Mouse (Mus musculus) telencephalon, adult 2 months (tissue): ENCODE data around the gene 2510039O18Rik.

Experiments
- DNase-seq: peaks from one replicate; pipeline ENCODE4 v3.0.0-alpha.2; 2011; ENCODE audit warnings: low read depth, low spot score

2510039O18Rik gene

DNA sequence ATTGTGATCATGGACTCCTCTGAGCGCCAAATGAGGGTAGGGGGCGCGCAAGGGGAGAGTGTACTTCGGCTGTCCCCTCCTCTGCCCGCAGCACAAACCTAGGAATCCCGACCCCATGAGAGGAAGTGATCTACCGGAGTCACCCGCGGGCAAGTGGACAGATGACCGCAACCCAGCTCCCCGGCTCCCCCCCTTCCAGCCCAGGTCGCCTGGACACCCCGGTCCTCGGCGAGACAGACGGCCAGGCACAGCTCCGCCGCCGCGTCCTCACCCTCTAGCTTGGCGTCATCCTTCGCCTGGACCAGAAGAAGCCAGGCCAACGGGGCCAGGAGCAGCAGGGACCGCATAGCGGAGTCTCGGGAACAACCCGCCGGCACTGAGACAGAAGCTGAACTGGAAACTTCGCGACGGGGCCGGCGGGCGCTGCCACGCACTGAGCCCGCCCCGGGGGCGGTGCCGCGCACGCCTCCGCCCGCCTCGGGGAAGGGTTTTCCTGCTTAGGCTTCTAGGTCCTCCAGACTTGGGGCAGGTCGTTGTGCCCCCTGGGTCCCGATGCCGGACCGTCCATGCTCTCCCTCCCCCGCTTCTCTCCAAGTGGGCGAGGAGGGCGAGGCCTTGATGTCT lies 4.3 kb upstream of the 2510039O18Rik start, which contains the start of gene Plod1:
Gene Plod1 (minus strand): TSS at position 437 of the 624 bp plus-strand sequence.
- no peak for DNase-seq

DNA sequence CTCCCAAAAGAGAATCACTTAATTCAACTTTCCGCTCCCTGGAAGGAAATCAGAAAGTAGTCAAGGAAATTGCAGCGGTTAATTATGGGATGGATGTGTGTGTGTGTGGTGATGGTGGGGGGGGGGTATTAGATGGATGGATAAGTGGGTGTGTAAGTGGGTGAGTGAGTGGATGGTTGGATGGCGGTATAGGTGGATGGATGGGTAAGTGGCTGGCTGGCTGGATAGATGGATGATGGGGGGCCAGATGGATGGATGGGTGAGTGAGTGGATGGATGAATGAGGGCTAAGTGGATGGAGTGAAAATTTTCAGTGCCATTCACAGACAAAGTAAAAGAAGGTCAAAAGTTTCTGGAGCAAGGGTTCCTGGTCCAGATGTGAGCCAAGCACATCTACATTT lies 3.7 kb upstream of the 2510039O18Rik start:
- DNase-seq, result no peak

DNA sequence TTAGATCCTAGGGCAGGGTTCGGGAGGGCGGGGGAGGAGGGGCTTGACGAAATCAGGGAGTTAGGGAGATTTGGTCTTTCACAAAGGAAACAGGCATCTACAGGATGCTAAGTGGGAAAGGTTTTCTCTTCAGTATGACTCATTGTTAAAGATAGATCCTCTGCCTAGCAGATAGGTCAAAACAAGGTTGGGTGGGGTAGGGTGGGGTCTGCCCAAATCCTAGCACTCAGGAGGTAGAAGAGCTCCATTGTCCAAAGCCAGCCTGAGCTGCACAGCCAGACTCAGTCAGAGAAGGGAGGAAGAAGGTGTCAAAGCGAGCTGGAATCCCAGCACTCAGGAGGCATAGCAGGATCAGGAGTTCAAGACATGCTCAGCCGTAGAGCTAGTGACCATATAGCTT lies 3.2 kb upstream of the 2510039O18Rik start:
- DNase-seq, result no peak

DNA sequence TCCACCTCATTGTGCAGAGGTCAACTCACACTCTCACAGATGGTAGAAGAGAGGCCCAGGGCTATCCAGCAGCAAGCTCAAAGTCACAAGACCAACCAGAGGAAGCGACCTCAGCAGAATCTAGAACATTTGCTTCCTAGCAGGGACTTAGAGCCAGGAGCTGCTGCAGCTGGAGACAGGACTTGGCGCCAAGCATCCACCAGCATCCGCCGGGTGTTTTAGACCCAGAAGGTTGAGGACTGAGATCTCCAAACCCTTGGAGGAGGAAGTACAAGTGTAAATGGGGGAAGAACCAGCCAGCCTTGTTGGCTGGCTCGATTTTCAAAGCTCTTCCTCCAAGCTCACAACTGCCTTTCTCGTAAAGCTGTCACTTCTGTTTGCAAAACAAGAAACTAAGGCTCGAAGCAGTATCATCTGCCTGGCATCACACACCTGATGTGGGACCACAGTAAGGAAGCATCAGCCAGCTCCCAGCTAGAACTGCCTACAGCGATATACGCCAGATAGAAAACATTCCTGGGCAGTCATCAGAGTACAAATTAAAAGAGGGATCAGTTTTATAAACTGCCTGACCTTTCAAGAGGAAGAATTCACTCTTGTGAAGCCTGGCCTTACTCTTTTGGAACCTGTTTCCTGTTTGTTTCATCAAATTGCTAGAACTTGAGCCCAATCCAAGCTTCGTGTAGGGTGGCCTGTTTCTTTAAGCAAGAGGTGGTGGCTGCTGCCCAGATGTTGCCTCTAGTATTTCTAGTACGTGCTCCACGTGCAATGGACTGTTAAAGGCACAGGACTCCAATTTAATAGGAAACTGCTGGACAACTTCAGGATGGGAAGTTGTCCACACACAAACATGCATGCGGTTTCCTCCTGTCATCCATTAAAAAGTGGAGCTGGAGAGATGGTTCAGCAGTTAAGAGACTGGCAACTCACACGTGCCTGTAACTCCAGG lies 2.3 kb upstream of the 2510039O18Rik start:
- no peak for DNase-seq

DNA sequence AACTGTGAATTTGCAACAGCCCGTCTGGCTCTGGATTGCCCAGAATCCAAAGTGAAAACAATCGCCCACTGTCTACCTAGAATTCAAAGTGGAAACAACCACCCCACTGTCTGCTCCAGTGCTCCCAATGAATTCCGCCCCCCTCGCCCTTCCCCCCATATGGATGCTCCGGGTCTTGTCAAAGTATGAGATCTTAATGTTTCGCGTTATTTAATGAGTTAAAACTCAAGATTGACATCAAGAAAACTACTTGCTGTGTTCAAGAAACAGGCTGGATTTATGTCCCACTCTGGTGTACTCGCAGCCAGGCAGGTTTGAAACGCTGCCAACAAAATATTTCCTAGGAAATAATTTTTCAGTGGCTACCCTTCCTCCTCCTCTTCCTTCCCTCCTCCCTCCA lies 584 bp upstream of the 2510039O18Rik start:
- no peak for DNase-seq

DNA sequence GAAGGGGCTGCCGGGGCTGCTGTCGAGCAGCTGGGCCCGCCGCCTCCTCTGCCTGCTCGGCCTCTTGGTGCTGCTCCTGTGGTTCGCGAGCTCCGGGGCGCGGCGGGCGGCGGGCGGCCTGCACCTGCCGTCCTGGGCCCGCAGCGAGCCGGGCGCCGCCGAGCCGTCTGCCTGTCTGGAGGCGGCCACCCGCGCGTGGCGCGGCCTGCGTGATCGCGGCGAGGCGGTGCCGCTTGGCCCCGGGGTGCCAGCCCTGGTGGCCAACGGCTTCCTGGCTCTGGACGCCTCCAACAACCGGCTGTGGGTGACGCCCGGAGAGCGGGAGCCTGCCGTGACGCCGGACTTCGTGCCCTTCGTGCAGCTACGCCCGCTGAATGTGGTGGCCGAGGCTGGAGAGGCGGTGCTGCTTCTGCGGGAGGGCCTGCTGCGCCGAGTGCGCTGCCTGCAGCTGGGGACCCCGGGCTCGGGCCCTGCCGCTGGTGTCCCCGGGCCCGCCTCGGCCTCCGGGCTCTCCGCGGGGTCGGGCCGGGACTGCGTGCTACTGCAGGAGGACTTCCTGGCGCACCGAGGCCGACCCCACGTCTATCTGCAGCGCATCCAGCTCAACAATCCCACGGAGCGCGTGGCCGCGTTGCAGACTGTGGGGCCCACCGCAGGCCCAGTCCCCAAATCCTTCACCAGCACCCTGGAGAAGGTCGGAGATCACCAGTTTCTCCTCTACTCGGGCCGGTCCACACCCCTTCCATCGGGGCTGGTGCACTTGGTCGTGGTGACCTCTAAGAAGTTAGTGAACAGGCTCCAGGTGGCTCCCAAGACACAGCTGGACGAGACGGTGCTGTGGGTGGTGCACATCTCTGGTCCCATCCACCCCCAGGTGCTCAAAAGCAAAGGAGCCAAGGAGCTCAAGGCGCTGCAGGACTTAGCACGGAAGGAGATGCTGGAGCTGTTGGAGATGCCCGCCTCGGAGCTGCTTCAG lies 638 bp downstream of the 2510039O18Rik start:
- no peak for DNase-seq

DNA sequence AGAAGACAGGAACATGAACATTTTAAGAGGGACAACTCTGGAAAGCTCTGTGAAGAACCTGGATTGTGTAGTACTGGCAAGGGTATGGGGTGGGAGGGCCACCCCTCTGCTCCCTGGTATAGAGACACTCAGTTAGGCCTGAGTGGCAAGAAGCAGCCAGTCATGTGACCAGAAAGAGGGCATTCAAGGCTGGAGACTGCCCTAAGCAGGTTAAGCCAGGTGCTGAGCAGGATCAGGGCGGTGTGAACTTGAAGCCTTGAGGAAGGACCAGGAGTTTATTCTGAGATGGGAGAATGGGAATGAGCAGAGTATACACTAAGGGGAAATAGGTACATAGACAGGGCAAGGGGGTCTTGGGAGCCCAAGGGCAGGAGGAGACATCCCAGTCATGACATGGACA lies 2.3 kb downstream of the 2510039O18Rik start:
- no peak for DNase-seq

DNA sequence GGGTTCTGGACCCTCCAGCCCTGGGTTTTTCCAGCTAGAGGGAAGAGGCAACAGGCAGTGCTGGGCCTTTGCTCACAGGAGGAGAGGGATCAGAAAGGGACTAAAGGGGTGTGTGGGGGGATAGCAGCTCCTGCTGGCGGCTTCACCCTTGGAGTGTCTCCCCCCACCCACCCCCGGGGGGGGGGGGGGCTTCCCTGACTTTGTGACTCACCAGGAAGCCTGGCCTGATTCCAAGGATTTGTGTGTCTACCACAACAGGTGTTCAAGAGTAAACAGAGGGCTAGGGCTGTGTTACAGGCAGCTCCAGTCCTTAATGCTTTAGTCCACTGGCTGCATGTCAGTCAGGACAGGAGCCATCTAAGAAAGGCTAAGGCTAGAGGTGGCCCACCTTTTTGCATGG lies 6.8 kb downstream of the 2510039O18Rik start:
- no peak for DNase-seq

DNA sequence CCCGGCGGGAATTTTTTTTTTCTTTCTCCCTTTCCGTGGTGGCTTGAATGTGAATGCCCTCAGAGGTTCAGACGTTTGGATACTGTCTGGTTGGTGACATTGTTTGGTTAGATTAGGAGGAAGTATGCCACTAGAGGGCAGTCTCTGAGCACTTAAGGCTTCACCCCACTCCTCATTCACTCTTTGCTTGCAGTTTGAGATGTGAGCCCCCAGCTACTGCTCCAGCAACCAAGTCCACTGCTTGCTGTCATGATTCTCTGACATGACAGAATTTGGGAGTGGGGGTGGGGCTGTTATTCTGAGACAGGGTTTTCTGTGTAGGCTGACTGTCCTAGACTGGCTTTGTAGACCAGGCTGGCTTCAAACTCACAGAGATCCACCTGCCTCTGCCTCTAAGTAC lies 12.9 kb downstream of the 2510039O18Rik start:
- DNase-seq, result no peak

DNA sequence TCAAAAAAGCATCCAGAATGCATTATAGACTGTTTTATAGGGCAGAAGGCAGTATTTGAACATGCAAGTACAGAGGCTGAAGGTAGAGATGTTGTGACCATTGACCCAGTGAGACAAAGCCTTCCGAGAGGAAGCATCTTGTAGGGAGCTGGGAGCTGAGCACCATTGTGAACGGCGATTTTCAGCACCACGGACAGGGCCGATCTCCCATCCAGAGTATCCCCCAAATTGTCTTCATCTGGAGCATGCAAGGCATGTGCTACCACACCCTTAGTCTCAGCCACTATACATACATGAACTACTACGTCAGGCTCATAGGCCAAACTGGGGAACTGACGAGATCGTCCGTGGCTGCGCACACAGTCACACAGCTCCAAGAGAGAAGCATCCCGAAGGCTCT lies 16.4 kb downstream of the 2510039O18Rik start:
- DNase-seq, result no peak

DNA sequence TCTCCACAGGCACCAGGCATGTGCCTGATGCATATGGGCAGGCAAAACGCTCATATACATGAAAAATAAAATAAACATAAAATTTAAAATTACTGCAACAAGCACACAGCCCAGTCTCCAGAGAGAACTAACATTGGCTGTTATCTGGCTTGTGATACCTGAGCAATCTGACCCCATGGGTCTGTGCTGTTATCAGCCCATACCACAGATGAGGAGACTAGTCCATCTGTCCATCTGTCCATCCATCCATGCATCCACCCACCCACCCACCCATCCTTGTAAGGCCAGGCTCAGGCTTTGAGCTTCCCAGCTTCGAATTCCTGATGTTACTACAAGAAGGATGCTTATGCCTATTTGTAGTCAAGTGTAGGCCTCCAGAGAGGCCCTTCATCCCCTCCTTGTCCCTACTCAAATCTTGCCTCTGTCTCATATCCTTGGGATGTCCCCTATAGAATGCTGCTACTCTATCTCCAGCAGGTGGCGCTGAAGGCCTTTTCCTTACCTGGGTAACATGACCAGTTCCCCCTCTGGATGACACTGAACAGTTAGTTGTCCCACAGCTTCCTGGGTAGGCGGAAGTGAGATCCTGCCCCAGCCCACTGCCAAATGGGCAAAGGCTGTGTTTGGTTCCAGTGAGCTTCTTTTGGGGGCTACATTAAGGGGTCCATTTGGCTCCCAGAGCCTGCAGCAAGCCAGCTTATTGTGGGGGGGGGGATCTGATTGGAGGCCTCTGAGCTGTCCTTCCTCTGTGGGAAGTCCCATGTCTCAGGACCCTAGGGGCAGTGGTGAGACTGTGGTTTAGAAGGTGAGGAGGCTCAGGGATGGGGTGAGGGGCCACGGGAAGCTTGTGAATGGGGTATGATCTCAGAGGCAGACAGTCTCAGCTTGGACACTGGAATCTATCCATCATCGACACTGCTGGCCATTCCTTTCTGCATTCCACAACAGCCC lies 19.5 kb downstream of the 2510039O18Rik start:
- DNase-seq, result no peak

DNA sequence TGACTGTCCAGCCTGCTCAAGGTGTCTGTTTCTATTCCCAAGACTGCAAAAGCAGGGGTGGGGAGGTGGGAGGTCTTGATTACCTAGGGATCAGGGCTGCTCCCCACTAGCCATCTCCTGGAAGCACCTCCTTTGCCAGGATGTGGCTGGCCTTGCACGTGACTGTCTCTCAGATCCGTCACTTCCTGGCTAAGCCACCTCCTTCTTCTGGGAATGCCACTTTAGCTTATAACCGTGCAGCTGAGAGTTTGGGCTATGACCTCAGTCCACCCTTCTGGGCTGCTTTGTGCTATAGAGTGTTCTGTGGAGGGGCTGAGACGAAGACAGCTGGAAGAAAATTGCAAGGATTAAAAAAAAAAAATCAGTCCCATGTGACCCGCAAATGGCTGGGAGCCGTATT lies 22.1 kb downstream of the 2510039O18Rik start:
- DNase-seq, result no peak

DNA sequence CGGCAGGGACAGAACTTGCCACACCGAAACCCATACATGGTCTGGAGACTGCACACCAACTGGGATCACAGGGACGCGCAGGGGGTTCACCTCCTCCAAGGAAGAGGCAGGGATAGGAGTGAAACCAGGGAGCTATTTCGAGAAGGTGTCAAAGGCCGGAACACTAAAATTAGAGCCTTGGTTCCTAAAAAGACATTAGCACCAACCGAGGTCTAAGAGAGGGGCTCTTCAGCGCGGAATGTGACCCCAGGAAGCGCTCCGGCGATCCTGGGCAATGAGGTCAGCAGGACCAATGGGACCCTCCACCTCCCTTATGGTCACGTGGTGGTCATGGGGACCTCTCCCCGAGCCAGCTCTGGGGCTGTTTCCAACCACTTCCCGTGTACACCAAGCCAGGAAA lies 22.9 kb downstream of the 2510039O18Rik start:
- no peak for DNase-seq

DNA sequence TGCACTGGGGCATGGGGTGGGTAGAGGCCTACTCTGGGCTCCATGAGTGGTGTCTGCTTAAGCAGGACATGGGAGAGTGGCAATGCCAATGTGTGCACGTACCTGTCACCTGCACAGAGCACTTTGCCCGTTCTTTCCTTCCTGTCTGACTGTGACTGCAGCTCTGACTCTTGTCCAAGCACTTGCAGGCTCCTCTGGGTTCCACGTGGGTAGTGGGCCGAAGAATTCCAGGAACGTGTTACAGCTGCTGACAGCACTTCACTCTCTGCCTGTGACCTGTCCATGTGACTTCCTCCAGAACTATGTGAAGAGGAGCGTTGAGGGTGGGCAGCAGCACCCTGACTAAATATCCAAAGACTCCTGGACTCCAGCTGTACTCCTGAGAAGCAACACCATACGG lies 25.0 kb downstream of the 2510039O18Rik start:
- DNase-seq, result no peak

DNA sequence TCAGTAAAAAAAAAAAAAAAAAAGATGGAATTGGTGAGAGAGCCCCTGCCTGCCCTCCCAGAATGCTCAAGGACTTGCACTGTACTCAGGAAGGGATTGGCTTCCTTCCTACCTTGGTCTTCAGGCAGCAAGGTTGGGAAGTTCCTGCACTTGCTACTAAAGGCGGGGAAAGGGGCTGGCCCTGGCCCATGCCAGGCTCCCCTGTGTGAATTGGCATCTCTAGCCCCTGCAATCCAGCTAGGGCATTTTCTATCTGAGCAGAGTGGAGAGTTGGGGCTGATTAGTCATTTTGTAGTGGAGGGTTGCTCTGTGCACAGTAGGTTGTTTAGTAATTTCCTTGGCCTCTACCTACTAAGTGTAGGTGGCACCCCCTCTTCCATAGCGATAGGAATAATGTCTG lies 28.1 kb downstream of the 2510039O18Rik start:
- DNase-seq, result no peak

DNA sequence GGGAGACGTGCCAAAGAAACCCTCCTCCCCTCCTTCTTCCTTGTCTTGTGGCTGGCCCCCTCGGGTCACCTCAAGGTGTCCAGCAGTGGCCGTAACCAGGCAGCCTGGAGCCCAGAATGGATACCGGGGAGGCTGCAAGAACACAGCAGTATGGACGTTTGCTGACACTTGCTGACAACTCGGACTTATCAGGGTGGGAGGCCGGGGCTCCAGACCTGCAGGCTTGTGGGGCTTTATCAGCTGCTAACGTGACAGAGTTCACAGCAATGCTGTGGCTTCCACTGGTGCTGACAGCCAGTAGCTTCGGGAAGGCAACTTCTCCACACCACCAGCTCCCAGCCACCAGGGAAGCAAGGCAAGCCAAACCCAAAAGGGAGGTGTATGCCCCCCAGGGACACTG lies 28.6 kb downstream of the 2510039O18Rik start:
- DNase-seq, result no peak

DNA sequence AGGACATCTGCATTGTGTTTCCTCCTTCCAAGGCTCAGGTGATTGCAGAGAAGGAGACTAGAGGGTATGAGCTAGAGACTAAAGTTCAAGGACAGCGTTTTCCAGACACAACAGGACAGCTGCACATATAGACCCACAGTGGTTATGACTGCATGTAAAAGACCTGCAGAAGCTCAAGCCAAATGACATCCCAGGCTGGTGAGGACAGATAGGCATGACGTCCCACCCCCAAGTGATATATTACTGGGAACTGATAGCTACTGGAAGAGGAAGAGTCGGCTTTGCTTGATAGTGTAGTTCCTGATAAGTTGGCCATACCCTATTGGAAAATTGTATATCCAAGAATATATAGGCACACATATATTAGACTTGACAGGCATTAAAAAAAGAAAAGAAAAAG lies 35.5 kb downstream of the 2510039O18Rik start:
- no peak for DNase-seq

DNA sequence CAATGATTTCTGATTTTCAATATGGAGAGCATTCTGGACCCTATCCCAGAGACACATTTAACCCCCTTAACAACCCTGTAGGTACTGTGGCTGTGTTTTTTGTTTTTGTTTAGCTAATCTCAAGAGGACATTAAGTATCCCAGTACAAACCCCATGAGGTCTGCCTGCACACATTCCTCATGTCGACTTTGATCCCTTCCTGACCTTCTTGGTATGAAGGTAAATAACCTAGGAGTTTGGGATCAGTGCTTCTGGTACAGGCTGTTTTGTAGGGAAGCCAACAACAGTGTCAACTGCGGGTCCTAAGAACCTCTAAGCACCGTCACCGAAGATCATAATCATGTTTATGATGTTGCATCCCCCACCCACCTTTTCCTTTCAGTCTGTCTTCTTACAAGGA lies 37.0 kb downstream of the 2510039O18Rik start:
- no peak for DNase-seq

DNA sequence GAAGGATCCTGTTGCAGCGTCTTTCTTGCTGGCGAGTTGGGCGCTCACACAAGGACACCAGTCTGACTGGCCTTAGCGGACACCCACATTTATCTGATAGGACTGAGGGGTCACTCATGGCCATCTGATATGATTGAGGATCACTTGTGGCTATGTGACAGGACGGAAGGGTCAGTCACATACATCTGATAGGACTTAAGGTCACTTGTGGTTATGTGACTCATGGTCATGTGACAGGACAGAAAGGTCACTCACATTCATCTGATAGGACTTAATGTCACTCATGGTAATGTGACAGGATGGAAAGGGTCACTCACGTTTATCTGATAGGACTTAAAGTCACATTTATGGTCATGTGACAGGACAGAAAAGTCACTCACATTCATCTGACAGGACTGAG lies 37.7 kb downstream of the 2510039O18Rik start:
- DNase-seq, result no peak

DNA sequence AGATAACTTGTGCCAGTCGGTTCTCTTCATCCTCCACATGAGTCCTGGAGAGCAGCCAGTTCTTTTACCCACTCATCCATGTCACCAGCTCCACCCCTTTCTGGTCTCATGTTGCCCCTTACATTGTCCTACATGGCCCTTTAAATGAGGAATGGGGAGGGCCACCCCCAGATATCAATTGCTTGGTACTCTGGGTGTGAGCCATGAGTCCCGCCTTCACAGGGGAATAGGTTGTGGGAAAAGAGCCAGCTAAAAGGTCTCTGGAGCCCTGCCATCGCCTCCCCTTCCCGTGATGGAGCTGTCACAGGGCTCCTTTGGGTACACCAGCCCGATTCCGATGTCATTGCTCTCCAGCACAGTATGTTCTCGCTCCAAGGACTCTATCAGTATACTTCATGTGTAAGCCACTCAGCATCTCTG lies 38.8 kb downstream of the 2510039O18Rik start:
- no peak for DNase-seq
